Mouse (Mus musculus): ENCODE measurements around the gene Polr3h.

GRCm38 (mm10) chr15:81956457-81956856, 30.4 kb upstream of the Polr3h start:
- peak; percentile 80; the same call in 1 of the 2 replicates for TF ChIP-seq CTCF (IDR thresholded peaks at IDR 0.05; ENCODE audit: extremely low read depth, insufficient read depth, insufficient read length, insufficient replicate concordance)
- TF ChIP-seq POLR2A (IDR thresholded peaks at IDR 0.05; ENCODE audit: low read depth, low read length): no peak

Data from spleen, adult 2 months (tissue).